Mouse (Mus musculus): ENCODE data around the gene Txnrd3. TPM values are rescaled to one million over a fixed set of nuclear protein-coding genes. Genes with fewer than 3 reads are reported as not detected.

Gene Txnrd3
- polyA plus RNA-seq, 1 experiment from 2014 or later: 9.6 TPM

DNA sequence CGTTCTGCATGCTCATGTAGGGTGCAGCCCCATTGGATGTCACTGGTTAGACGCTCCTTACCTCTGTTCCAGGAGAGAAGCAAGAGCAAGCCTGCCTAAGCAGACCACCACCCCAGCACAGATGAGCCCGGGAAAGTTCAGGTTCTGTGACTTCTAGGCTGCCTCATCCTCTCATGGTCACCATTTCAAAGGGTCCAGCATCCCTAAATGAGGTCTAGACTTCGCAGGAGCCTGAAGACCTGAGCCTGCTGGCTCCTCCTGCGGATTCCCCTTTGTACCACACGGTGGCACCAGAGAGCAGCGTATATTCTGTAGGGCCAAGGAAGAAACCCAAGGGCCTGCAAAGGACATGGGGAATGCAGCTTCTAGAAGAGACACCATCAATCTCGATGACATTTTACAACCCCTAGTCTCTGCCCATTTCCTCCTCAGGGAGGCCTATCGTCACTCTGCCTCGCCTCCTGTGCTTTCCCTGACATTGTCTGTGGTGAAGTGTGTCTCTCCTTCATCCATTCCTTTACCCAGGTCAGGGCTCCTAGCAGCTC, 35.6 kb downstream of the Txnrd3 start:
- peaks cover 12% of the 10 kb centered on the region for H3K36me3 ChIP-seq
- H3K9ac ChIP-seq: no peak overlapping the region
- 18% methylated on average over 10 of the region's 10 CpGs for WGBS
- H3K4me1 ChIP-seq: no peaks in the 10 kb centered on the region
- no peak overlapping the region for H3K4me3 ChIP-seq
- no peak for ATAC-seq (ENCODE audit: insufficient number of reproducible peaks, insufficient read depth, low FRiP score, low TSS enrichment, low read depth)
- H3K27ac ChIP-seq: no peak overlapping the region
- no peaks in the 10 kb centered on the region for H3K9me3 ChIP-seq
- no peak overlapping the region for H3K4me2 ChIP-seq
- H3K27me3 ChIP-seq: no peaks in the 10 kb centered on the region

DNA sequence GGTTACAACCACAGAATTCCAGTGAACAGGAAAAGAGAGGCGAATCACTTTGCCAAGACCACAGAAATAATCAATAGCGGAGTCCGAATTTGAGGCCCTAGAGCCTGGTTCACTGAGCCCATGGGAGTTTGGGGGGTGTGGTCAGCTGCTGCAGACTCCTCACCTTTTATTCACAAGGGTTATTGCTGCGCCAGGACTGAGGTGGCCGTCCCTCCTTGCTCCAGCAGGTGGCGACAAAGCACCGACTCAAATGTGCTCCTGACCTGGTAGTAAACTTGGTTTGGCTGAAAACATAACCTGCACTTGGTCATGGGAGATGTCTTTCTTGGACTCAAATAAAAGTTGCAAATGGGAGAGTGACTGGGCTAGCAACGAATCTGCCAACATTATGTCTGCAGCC, 36.4 kb downstream of the Txnrd3 start:
- Histone ChIP-seq H3K4me3 (no peak overlapping the region), H3K4me2 (no peak overlapping the region), H3K36me3 (peaks cover 6% of the 10 kb centered on the region), H3K4me1 (no peaks in the 10 kb centered on the region), H3K9ac (no peak overlapping the region), H3K9me3 (no peaks in the 10 kb centered on the region), H3K27me3 (no peaks in the 10 kb centered on the region), H3K27ac (no peak overlapping the region)
- WGBS: 11% methylated on average over 8 of the region's 8 CpGs
- ATAC-seq (ENCODE audit: insufficient number of reproducible peaks, insufficient read depth, low FRiP score, low TSS enrichment, low read depth): no peak

DNA sequence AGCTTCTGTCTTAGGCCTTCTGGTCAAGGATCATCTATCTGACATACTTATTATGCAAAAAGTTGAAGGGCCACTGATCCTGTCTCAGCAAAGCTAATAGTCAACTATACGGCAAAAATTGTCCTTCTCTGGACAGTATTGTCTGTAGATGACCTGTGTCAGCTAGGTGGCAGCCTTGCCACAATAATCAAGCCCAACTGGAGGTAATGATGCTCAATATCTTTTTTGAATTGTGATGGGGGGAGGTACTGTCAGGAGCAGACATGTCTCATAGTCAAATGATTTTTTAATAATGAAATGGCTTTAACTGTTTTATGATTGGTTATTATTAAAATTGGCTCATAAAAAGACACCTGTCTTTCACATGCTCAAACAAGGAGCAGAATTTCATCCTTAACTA, 40.4 kb downstream of the Txnrd3 start:
- no peaks in the 10 kb centered on the region for H3K4me1 ChIP-seq
- H3K27ac ChIP-seq: no peak overlapping the region
- ATAC-seq (ENCODE audit: insufficient number of reproducible peaks, insufficient read depth, low FRiP score, low TSS enrichment, low read depth): no peak
- no peaks in the 10 kb centered on the region for H3K27me3 ChIP-seq
- WGBS: 49% methylated on average over 1 of the region's 1 CpGs
- no peaks in the 10 kb centered on the region for H3K36me3 ChIP-seq
- no peaks in the 10 kb centered on the region for H3K9me3 ChIP-seq
- no peak overlapping the region for H3K4me2 ChIP-seq
- H3K9ac ChIP-seq: no peak overlapping the region
- H3K4me3 ChIP-seq: no peak overlapping the region

- H3K36me3 ChIP-seq: no peaks in the 10 kb centered on the region
- no peak for ATAC-seq (ENCODE audit: insufficient number of reproducible peaks, insufficient read depth, low FRiP score, low TSS enrichment, low read depth)
- H3K27ac ChIP-seq: no peak overlapping the region
- no peaks in the 10 kb centered on the region for H3K27me3 ChIP-seq
- H3K4me3 ChIP-seq: no peak overlapping the region
- 42% methylated on average over 1 of the region's 1 CpGs for WGBS
- H3K4me1 ChIP-seq: no peaks in the 10 kb centered on the region
- H3K4me2 ChIP-seq: no peak overlapping the region
- H3K9ac ChIP-seq: no peak overlapping the region
- no peaks in the 10 kb centered on the region for H3K9me3 ChIP-seq
Observed at GRCm38 (mm10) chr6:89687100-89687499, 43.3 kb downstream of the Txnrd3 start.

- no peak overlapping the region for H3K27ac ChIP-seq
- H3K9ac ChIP-seq: no peak overlapping the region
- ATAC-seq (ENCODE audit: insufficient number of reproducible peaks, insufficient read depth, low FRiP score, low TSS enrichment, low read depth): no peak
- no peak overlapping the region for H3K4me2 ChIP-seq
- H3K4me3 ChIP-seq: no peak overlapping the region
- no peaks in the 10 kb centered on the region for H3K36me3 ChIP-seq
- no peaks in the 10 kb centered on the region for H3K4me1 ChIP-seq
- H3K27me3 ChIP-seq: no peaks in the 10 kb centered on the region
- WGBS: 68% methylated on average over 2 of the region's 2 CpGs
- H3K9me3 ChIP-seq: no peaks in the 10 kb centered on the region
Observed at GRCm38 (mm10) chr6:89706624-89707023, 62.8 kb downstream of the Txnrd3 start.

- Histone ChIP-seq H3K4me2 (no peak within 1 kb of the TSS), H3K4me1 (no peaks in the 10 kb centered on the region), H3K27me3 (no peaks in the 10 kb centered on the region), H3K9me3 (no peaks in the 10 kb centered on the region), H3K36me3 (no peaks in the 10 kb centered on the region), H3K4me3 (no peak within 1 kb of the TSS), H3K9ac (no peak within 1 kb of the TSS), H3K27ac (no peak within 1 kb of the TSS)
- ATAC-seq (ENCODE audit: insufficient number of reproducible peaks, insufficient read depth, low FRiP score, low TSS enrichment, low read depth): no peak
- WGBS: 77% methylated on average over 4 of the region's 4 CpGs
Observed at GRCm38 (mm10) chr6:89707240-89707639, 63.5 kb downstream of the Txnrd3 start, which contains the start of gene Vmn1r40. Gene Vmn1r40, plus strand, starts transcription at chr6:89707540.

- H3K4me3 ChIP-seq: no peak overlapping the region
- H3K9me3 ChIP-seq: no peaks in the 10 kb centered on the region
- ATAC-seq (ENCODE audit: insufficient number of reproducible peaks, insufficient read depth, low FRiP score, low TSS enrichment, low read depth): no peak
- H3K27me3 ChIP-seq: no peaks in the 10 kb centered on the region
- no peaks in the 10 kb centered on the region for H3K36me3 ChIP-seq
- no peak overlapping the region for H3K4me2 ChIP-seq
- H3K4me1 ChIP-seq: no peaks in the 10 kb centered on the region
- H3K27ac ChIP-seq: no peak overlapping the region
- H3K9ac ChIP-seq: no peak overlapping the region
Observed at GRCm38 (mm10) chr6:89718051-89718450, 74.3 kb downstream of the Txnrd3 start.

Other genes with a start within 250 kb of the Txnrd3 start
- gene Chchd6, start 48.3 kb upstream of the Txnrd3 start, polyA plus RNA-seq (2015; fragmentation: Nextera tagmentation; extraction: Ambion mirVana): 65.0 and 67.2 TPM in 2 replicates
- not detected in 2 replicates for gene Vmn1r40, start 63.6 kb downstream of the Txnrd3 start, polyA plus RNA-seq (2015; fragmentation: Nextera tagmentation; extraction: Ambion mirVana)
- not detected in 2 replicates for gene Vmn1r41, start 96.8 kb downstream of the Txnrd3 start, polyA plus RNA-seq (2015; fragmentation: Nextera tagmentation; extraction: Ambion mirVana)
- not detected in 2 replicates for gene Vmn1r42, start 232.4 kb downstream of the Txnrd3 start, polyA plus RNA-seq (2015; fragmentation: Nextera tagmentation; extraction: Ambion mirVana)
- not detected in 2 replicates for gene Vmn1r43, start 232.4 kb downstream of the Txnrd3 start, polyA plus RNA-seq (2015; fragmentation: Nextera tagmentation; extraction: Ambion mirVana)
- not detected in 2 replicates for gene Vmn1r44, start 239.7 kb downstream of the Txnrd3 start, polyA plus RNA-seq (2015; fragmentation: Nextera tagmentation; extraction: Ambion mirVana)